Mouse (Mus musculus): ENCODE data around the gene Vmn1r70.

Gene Vmn1r70

GRCm38 (mm10) chr7:10631232-10631631 lies at the start of gene Vmn1r70:
TSS of gene Vmn1r70 (plus strand) at chr7:10631532.
- no peak for DNase-seq (ENCODE audit: low read depth)

- no peak for DNase-seq (ENCODE audit: low read depth)
Measured at GRCm38 (mm10) chr7:10613559-10613958, 17.8 kb upstream of the Vmn1r70 start, which contains the start of gene Vmn1r69. TSS of gene Vmn1r69 (minus strand) at chr7:10613659.
